15 mouse cellular contexts compared by ENCODE assay signal in the genomic region with DNA sequence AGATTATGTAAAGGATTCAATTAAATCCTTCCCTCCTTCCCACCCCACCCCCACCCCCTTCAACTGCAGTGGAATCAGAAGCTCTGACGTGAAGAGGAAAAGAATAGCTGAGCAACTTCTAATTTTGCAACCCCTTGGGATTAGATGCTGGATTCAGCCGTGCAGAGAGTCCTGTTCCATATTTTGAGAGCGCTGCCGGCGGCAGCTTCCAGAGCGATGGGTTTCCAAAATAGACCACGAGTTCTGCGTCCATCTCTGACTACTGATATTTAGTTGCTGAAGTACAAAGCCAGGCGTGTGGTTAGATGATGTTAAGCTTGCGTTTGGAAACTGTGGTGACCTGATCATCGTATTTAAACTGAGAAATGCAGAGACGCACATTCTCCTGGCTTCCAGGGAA. TPM values are rescaled to one million over a fixed set of nuclear protein-coding genes. Genes with fewer than 3 reads are reported as not detected.
A peak's percentile ranks its signal among the peaks of the same experiment; 100 is the strongest.
DNase-seq lines count a peak whose midpoint lies in the region; TF ChIP-seq lines count a peak whose summit lies in the region.
"Had no signal": no experiment of that assay in that cellular context is flagged by ENCODE, and none has a peak within 500 bp of the region (broad histone marks: within the 10 kb centered on the region; RNA-seq: fewer than 3 reads in every experiment).

No protein-coding gene starts in this region.

- DNase-seq in gastrocnemius, adult 18-20 months (ENCODE audit: low spot score): peak; percentile 80
- DNase-seq in gastrocnemius, postnatal 4 days (ENCODE audit: low spot score in 2 of 2): no peak
- DNase-seq in heart, embryonic 10.5 days (ENCODE audit: low spot score): no peak
- DNase-seq in left cerebral cortex, postnatal 14 days (ENCODE audit: low spot score in 2 of 2): peak; percentile 68 to 75
- no peak for DNase-seq in ovary, postnatal 36 days (ENCODE audit: low spot score)
- no peak for DNase-seq in thymus, postnatal 36 days
- DNase-seq in urinary bladder, postnatal 25 days (ENCODE audit: low spot score): no peak
- DNase-seq: adrenal gland, postnatal 14 days; B cell, adult 2 months; cerebellum, adult 9-10 months had no signal

- H3K27me3 ChIP-seq in heart, embryonic 10.5 days (ENCODE audit: insufficient read depth, poor library complexity, severe bottlenecking): no peaks in the 10 kb centered on the region
- H3K27me3 ChIP-seq: embryonic facial prominence, embryonic 15.5 days; intestine, embryonic 15.5 days had no signal

- 36% methylated on average over 12 of the region's 12 CpGs for whole genome bisulfite sequencing in heart, embryonic 10.5 days

- H3K4me3 ChIP-seq in cortical plate, adult 2 months (ENCODE audit: insufficient read depth, low read length): no peak overlapping the region
- peak overlapping the region; percentile 15 for H3K4me3 ChIP-seq in heart, embryonic 10.5 days
- H3K4me3 ChIP-seq: embryonic facial prominence, embryonic 15.5 days; intestine, embryonic 15.5 days had no signal

- TF ChIP-seq POLR2A in cortical plate, adult 2 months (IDR thresholded peaks at IDR 0.05; ENCODE audit: extremely low read depth, insufficient read depth, low read length): no peak

- TF ChIP-seq CTCF in cortical plate, adult 2 months (IDR thresholded peaks at IDR 0.05; ENCODE audit: extremely low read depth, insufficient read depth, low read length): no peak

- peak overlapping the region; percentile 23; the same call in 1 of the 2 replicates for H3K27ac ChIP-seq in cortical plate, adult 2 months (ENCODE audit: insufficient read depth, low read length)
- H3K27ac ChIP-seq in heart, embryonic 10.5 days: peak overlapping the region; percentile 85
- H3K27ac ChIP-seq: intestine, embryonic 15.5 days; macrophage had no signal

- no peaks in the 10 kb centered on the region for H3K9me3 ChIP-seq in heart, embryonic 10.5 days
- H3K9me3 ChIP-seq: embryonic facial prominence, embryonic 15.5 days; intestine, embryonic 15.5 days had no signal

- peaks cover 11% of the 10 kb centered on the region for H3K4me1 ChIP-seq in cortical plate, adult 2 months (ENCODE audit: control insufficient read depth, insufficient read depth, low read length)
- peaks cover 43% of the 10 kb centered on the region for H3K4me1 ChIP-seq in heart, embryonic 10.5 days
- H3K4me1 ChIP-seq: intestine, embryonic 15.5 days had no signal

- intact Hi-C loops in left cerebral cortex, postnatal 14 days (cut with DNase I): no loop called here

- H3K36me3 ChIP-seq in heart, embryonic 10.5 days: peaks cover 19% of the 10 kb centered on the region; the same call in 1 of the 2 replicates
- H3K36me3 ChIP-seq: embryonic facial prominence, embryonic 15.5 days; intestine, embryonic 15.5 days had no signal

RNA-seq across cellular contexts. Expression of gene Cap2, which starts 22.1 kb away (rescaled TPM):
- 100 to 1,000 TPM; 314 to 333 TPM for total RNA-seq in gastrocnemius, adult 18-20 months (2021)
- total RNA-seq in gastrocnemius, postnatal 4 days (2021): 100 to 1,000 TPM; 189 to 215 TPM
- 213 and 221 TPM in 2 replicates for polyA plus RNA-seq in cortical plate, adult 2 months (2012; rRNA removed)
- 101 and 175 TPM in 2 replicates for polyA plus RNA-seq in heart, embryonic 10.5 days (2016; fragmentation: Nextera tagmentation; extraction: Ambion mirVana)
- total RNA-seq in left cerebral cortex, postnatal 14 days (2021): 100 to 1,000 TPM; 170 to 199 TPM
- polyA plus RNA-seq: liver, adult 2 months had no signal

Comparison
In these comparisons a context has a peak if more than half of its experiments do, and no peak if none do; other contexts are left out.
1. DNase-seq: peak in gastrocnemius, adult 18-20 months (single experiment) and left cerebral cortex, postnatal 14 days (2 of 2); none in gastrocnemius, postnatal 4 days (0 of 2), heart, embryonic 10.5 days (single experiment), ovary, postnatal 36 days (single experiment), thymus, postnatal 36 days (0 of 2) and urinary bladder, postnatal 25 days (single experiment).